Mouse (Mus musculus): ENCODE measurements at regions not wholly inside any gene's neighbourhood (a gene's known extent, or its start where the extent isn't known, plus 50 kb on each side); places are given as distances from the start of the nearest gene placed in this dataset.
"Not testable (repeated sequence)": the region's sequence is repeated elsewhere in the genome, so short reads cannot be mapped to it uniquely, and the experiment has no call there.

DNA sequence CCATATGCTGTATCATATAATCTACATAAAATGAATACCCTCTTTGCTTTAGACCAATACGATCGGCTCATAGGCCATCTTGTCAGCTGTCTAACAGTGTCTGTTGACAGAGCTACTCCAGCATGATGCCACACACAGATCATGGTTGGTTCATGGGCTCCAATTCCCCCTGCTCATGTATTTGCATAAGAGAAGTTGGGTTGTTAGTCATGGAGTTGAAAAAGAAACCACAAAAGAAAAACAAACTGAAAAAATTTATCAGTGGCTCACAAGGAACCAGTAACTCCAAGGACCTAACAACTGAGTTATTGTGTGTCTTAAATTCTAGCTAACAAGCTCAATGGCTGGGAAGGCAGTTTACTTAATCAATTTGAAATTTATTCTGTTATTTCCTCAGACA, 176.1 kb upstream of the Arhgap18 start:
- no peak for DNase-seq (ENCODE audit: low spot score in 2 of 2)

DNA sequence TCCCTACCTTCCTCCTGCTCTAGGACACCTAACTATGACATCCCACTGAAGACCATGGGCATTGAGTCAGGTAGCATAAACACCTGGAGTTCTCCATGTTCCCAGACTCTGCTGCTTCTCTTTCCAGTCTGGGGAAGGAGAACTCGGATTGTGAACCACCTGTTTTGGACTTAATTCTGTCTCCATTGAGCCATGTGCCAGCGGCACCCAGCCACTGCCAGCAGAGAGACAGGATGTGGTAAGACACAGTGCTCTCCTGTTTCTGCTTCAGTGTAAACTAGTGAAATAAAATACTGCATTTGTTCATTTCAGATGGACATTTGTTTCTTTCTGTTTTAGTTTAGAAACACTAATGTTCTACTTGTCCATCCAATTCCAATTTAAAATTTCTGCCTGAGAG, 168.1 kb upstream of the Arhgap18 start:
- no peak for DNase-seq (ENCODE audit: low spot score in 2 of 2)

DNA sequence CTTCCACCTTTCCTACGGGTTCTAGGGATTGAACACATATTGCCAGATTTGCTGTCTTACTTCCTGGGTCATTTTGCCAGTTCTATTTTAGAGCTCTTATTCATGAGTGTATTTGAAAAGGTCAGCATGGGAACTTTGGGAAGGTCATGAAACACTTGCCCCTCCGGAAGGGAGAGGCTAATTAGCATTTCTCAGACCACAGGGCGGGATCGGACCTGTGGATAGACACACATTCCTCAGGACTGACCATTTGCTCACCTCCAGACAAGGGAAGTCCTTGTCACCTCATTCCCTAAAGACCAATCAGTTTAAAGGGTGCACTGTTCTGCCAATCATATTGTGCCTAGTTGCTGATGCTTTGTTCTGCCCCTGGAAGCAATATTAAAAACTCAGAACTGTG, 146.1 kb upstream of the Arhgap18 start:
- not testable (repeated sequence) for DNase-seq (ENCODE audit: low spot score in 2 of 2)

DNA sequence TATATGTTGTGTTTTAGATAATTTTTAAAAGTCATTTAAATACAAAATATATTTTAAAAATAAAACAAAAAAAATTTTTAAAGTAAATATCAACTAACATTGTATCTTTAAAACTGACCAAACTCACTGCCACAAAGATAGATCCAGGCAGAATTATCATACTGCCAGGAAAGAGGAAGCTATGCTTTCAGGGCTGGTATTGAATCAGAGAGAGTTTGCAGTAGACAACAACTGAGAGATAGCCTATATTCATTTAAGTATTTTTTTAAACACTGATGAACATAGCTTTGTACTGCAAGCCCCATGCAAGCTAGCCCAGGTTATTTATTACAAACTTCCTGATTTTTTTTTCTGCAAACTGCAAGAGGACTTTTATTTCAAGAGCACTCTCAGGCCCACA, 142.0 kb upstream of the Arhgap18 start:
- no peak for DNase-seq (ENCODE audit: low spot score in 2 of 2)

DNA sequence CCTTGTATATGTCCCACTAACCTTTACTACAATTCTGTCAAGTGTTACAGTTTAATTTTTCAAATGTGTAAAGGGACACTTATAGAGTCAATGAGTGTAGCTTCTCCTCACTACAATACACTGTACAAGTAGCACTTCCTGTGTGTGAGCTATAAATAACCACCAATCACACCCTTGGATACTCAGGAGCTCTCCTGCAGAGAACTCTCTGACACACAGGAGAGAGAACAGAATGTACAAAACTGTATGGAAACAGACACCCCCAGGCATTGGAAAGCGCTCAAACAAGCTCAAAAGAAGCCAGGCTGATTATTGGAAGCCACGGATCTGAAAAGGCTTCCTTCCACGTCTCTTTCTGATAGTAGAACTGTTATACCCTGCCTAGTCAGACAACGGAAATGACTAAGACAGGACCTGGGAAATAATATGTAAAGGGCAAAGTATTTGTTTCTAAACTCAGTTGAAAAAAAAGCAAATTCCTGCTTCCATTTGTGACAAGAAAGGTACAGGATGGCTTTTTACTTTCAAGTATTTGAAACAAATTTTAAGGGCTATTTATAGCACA, 122.9 kb upstream of the Arhgap18 start:
- DNase-seq (ENCODE audit: low spot score in 2 of 2), result no peak

DNA sequence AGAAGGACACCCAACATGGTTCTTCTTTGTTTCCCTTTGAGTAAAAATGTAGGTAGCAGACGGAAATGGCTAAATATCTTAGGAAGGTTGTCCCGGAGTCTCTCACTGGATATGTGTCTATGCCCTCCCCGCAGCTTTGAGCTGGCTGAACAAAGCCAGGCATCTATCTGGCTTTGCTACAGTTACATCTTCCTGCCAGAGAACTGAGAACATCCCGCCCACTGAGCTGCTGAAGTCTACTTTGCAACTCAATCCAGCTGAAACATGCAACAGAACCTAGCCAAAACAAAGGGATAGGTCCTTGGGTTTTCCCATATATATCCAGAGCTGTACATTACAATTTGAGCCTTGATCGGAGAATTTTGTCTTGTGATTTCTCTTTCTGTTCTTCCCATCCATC, 121.0 kb upstream of the Arhgap18 start:
- DNase-seq (ENCODE audit: low spot score in 2 of 2), result no peak

DNA sequence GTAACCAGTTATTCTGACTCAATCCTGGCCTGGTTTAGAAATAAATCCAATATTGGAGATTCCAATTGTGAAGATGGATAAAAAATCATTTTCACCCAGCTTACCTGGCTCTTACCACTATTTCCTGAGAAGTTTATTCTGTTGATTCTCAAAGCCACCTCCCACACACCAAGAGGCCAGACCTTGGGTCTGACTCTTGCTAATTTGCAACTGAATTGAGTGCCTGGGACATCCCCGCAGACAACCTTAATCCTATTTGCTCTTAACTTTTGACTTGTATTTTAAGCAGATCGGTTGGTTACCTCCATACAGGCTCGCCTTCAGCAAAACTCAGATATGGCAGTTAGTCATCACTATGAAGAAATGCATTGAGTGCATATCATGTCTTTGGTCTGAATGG, 115.8 kb upstream of the Arhgap18 start:
- no peak for DNase-seq (ENCODE audit: low spot score in 2 of 2)

DNA sequence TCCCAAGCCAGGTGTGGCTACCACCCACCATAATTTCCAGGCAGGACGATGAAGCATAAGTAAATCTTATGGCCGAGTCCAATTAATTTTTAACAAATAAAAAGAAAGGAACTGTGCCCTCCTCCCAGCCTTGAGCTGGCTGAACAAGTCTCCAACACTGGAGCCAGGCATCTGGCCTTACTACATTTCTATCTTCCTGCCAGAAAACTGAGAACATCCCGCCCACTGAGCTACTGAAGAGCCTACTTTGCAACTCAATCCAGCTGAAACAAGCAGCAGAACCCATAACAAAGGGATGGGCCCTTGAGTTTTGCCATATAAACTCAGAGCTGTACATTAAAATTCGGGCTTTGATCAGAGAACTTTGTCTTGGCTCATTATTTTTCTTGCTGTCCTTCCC, 115.2 kb upstream of the Arhgap18 start:
- DNase-seq (ENCODE audit: low spot score in 2 of 2), result no peak

DNA sequence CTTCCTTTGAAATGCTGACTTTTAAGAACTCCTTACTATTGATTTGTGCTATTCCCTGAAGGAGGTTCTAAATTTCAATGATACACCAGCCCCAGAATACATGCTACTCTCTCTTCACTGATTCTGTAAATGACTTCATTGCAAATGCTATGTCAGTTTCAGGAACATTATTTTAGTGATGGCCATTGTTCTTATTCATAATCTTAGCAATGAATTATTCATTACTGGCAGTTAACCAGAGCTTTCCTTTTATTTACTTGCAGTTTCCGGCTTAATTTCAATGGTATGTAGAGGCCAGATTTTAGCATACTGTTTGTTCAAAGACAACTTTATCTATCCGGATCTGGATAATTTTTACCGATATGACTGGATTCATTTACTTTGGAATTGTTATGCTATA, 114.1 kb upstream of the Arhgap18 start:
- DNase-seq (ENCODE audit: low spot score in 2 of 2), result no peak

DNA sequence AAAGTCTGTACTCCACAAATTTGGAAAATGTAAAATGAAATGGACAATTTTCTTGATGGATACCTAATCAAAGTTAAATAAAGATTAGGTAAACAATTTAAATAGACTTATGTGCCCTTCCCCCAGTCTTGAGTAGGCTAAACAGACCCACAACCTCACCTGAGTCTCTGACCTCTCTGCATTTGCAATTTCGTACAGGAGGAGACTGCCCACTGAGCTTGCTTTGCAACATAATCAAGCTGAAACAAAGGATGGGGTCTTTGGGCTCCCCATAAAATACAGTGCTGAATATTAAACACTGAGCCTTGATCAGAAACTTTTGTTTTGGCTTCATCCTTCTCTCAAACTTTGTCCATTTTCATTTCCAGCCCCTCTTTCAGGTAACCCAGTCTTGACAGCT, 100.1 kb upstream of the Arhgap18 start:
- no peak for DNase-seq (ENCODE audit: low spot score in 2 of 2)

DNA sequence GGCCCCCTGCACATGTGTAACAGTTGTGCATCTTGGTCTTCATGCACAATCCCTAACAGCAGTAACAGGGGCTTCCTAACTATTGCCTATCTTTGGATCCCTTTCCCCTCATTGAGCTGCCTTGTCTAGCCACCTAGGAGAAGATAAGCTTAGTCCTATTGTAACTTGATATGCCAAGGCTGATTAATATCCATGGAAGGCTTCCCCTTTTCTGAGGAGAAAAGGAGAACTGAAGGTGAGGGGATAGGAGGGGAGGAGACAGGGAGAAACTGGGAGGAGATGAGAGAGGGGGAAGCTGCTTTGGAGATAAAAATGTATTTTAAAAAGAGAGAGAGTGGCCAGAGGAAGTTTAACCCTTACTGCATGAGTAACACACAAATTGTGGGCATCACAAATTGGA, 89.0 kb upstream of the Arhgap18 start:
- no peak for DNase-seq (ENCODE audit: low spot score in 2 of 2)

DNA sequence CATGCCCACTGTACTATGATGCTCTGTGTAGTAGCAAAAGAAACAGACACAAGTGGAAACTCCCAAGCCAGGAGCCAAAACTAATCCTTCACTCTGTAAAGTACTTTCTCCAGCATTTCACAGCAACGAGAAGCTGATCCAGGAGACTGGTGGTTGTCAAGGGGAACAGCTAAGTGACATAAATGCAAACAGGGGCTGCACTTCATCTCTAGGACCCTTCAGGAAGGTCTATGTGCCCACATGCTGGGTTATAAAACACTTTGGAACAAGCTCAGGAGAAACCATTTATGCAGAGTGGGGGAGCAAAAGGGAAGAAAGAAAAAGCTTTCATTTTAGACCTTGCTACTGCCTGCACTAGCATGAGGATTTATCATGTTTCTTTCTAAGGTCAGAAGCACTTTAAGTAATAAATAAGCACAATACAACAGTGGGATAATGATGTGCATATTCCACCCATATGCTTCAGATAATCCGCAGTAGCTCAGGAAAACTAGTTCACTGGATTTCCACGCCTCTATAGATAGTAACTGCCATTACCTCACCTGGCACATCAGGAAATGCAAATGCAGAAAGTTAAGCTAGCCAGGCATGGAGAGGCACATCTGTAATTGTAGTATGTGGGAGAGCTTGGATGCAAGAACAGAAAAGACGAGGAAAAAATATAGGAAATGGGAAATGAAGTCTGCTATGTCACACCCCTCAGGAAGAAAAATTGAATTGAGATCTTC, 73.6 kb upstream of the Arhgap18 start:
- no peak for DNase-seq (ENCODE audit: low spot score in 2 of 2)

DNA sequence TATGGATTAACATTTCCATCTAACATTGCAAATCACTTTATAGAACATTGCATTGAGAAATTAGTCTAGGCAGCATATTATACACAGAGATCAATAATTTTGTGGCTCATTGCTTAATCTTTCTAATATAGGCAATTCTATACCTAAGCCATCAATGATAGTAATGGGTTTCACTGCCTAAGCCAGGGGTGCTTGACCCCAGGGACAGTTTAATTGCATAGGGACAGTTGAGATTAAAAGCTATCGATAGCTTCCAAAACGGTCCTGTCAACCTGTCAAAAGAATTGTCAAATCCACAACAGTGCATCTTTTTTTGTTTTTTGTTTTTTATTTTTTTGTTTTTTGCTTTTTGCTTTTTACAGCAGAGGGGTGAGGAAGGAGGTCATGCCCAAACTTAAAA, 58.5 kb upstream of the Arhgap18 start:
- DNase-seq (ENCODE audit: low spot score in 2 of 2), result no peak

DNA sequence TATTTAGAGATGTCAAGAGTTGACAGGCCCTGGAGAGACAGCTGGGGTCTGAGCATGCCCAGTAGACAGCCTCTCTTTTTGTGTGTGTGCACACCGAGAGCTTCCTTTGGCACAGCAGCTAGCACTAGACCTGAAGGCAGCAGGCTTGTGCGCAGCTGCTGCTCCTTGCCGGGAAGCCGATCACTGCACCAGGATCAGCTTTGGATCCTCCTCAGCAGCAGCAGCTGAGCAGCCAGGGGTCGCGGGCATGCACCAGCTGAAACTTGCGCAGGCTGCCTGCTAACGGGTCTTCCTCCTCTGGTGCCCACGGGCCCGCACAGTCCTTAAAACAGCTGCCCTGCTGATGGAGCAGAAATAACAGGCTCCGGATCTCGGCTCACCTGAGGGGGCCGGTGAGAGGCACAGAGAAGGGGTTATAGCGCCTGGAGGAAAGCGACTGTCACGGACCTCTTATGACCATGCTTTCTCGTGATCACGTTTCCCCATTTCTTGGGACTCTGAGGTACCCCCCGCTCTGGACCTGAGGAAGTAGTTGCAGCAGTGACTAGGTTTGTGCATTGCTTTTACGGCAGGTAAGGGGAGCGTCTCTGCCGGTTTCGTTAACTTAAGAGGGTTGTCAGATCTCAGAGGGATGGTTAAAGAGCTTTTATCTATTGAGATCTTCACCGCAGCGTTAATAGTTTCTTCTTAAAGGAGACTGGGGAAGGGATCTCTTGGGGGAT, 57.8 kb upstream of the Arhgap18 start:
- no peak for DNase-seq (ENCODE audit: low spot score in 2 of 2)

Measured in spleen, postnatal 36 days (tissue).